Mouse (Mus musculus) stomach, adult 2 months (tissue): ENCODE results near the gene Idua. TPM values are rescaled to one million over a fixed set of nuclear protein-coding genes. Genes with fewer than 3 reads are reported as not detected.

Experiments
- polyA plus RNA-seq: library from polyadenylated mRNA; depleted of rRNA; stranded (reverse); fragments of >200 nt; gene quantifications from 2 replicates; pipeline ENCODE4 v1.2.3, GENCODE M21; 2012; rRNA removed

The Idua gene
- polyA plus RNA-seq = 10.5 and 10.8 TPM in 2 replicates

DNA sequence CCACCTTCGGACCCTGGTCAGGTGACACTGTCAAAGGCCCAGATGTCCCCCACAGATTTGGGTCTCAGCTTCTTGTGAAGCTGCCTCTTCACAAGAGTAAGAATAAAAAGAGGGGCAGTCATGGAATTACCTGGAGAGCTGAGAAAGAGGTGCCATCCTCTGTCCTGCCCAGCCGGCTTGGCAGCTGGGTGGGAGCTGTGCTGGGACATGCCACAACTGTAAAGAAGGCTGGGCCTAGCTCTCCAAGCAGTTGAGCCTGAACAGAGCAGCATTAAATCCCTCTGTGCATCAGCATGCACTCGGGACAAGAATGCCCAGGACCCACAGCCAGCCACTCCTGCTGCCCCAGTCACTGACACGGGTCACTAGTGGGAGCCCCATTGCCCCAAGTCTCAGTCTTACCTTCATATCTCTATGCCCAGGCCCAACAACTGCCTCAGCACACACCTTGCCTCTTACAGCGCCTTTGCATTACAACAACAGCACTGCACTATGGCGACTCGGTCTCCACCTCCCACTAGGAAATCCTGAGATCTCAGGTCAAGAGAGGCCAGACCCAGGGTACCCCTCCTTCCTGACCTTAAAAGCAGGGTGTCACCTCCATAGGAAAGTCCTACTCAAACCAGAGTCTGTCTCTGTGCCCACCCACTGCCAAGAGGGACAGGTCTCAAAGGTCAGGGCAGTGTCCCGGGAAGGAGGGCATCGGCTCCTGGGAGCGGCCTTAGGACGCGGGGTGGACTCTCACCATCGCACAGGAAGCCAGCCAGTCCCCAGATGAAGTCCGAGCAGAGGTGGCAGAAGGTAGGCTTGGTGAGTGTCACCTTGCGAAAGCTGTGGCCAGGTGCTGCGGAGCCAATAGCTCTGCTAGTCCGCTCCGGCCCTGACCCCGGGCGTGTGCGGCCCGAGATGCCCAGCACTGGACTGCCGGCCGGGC lies at the start of gene Idua:
TSS of gene Idua (plus strand) at position 634 of the 934 bp plus-strand sequence.

GRCm38 (mm10) chr5:108629634-108630483 lies 30.3 kb upstream of the Idua start, which contains the start of the genes Gak and Tmem175:
Gak (minus strand) TSS chr5:108629755.
Tmem175 (plus strand) TSS chr5:108629770.

GRCm38 (mm10) chr5:108668977-108669936 lies 9.1 kb downstream of the Idua start, which contains the start of gene Dgkq:
Dgkq (minus strand) TSS chr5:108669672.

DNA sequence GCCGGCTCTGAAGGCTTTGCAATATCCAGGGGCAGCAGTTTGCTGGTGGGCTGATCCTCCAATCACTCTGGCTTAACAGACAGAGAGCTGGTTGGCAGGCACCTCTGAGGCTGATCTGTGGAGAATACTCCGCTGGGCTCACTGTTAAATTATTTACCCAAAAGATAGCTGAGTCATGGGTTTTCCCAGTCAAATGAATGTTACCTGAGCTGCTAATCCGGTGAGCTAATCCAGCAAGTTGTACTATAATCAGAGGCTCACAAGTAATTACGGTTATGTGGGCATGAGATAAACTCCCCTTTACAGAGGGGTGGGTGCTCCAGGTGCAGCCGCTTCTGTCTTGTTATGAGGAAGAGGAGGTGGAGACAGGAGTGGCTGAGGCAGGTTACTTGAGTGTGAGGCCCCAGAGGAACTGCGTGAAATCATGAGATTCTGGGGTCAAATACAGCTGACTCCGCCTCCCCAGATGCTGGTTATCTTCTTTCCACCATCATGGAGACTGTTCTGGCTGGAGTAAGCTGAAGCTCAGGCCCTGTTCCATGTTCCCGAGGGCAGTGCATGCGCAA lies 15.2 kb downstream of the Idua start, which contains the start of gene Slc26a1:
TSS of gene Slc26a1 (minus strand) at position 319 of the 566 bp plus-strand sequence.

GRCm38 (mm10) chr5:108692271-108692670 lies 32.1 kb downstream of the Idua start, which contains the start of gene Fgfrl1:
Fgfrl1 (plus strand) TSS chr5:108692382.

Other genes with a start within 250 kb of the Idua start
- gene Atp5k, start 225.9 kb upstream of the Idua start, polyA plus RNA-seq = 23.2 and 25.8 TPM in 2 replicates
- gene Mfsd7a, start 211.4 kb upstream of the Idua start, polyA plus RNA-seq = 14.7 and 20.7 TPM in 2 replicates
- 4.5 and 6.3 TPM in 2 replicates for gene Pcgf3, start 199.1 kb upstream of the Idua start, polyA plus RNA-seq
- gene Cplx1, start 110.3 kb upstream of the Idua start, polyA plus RNA-seq = 0.22 and 0.42 TPM in 2 replicates
- gene Gak, start 30.6 kb upstream of the Idua start, polyA plus RNA-seq = 48.0 and 52.9 TPM in 2 replicates
- 19.2 and 21.3 TPM in 2 replicates for gene Tmem175, start 30.6 kb upstream of the Idua start, polyA plus RNA-seq
- 5.6 TPM in 2 replicates for gene Dgkq, start 9.3 kb downstream of the Idua start, polyA plus RNA-seq
- 0.05 TPM in 1 of 2 replicates, not detected in the other for gene Slc26a1, start 15.2 kb downstream of the Idua start, polyA plus RNA-seq
- 24.7 and 26.5 TPM in 2 replicates for gene Fgfrl1, start 32.1 kb downstream of the Idua start, polyA plus RNA-seq
- gene Rnf212, start 114.7 kb downstream of the Idua start, polyA plus RNA-seq = not detected in 2 replicates
- gene Tmed11, start 135.0 kb downstream of the Idua start, polyA plus RNA-seq = not detected in 2 replicates
- gene Vmn2r8, start 148.5 kb downstream of the Idua start, polyA plus RNA-seq = not detected in 2 replicates
- gene Vmn2r9, start 192.3 kb downstream of the Idua start, polyA plus RNA-seq = not detected in 2 replicates